Mouse (Mus musculus) 416B (cell line): ENCODE measurements around the gene Arhgap4.

Experiments used
- DNase-seq: peaks from one replicate; pipeline ENCODE4 v3.0.0; 2011; ENCODE audit warnings: low read depth

Gene Arhgap4

DNA sequence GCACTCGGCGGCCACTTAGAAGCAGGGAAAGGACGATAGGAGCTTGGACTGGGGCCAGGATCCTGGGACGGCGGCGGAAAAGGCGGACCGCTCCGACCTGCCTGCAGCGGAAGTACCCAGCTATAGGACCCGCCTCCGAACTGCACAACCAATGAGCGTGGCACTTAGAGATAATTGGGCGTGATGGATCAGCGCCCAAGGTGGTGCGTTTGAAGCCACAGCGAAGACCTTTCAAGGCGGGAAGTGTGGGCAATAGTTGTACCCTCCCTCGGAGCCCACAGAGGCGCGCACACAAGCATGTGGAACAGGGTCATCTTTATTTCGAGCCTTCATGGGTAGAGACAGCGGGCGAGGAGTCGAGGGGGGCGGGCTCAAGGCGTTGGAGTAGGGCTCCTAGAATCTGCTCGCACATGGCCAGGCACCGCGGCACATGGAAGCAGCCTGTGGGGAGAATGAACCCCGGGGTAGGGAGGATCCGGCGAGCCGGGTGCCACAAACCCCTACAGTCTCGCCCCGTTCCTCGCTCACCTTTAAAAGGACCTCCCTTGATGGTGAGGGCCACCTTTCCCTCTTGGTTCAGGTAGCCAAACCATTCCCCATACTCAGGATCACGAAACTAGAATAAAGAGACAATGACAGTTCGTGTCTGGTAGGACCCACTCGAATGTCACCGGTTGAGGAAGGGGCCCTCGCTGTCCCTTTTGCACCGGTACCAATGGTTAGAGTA is at the start of gene Arhgap4, which contains the start of gene Naa10:
Gene Arhgap4, minus strand, starts transcription at position 48 of the 727 bp plus-strand sequence.
Gene Naa10, minus strand, starts transcription at position 122 of the 727 bp plus-strand sequence.
- DNase-seq: peak; percentile 94

GRCm38 (mm10) chrX:73970781-73971180 is 49.1 kb upstream of the Arhgap4 start:
- no peak for DNase-seq

DNA sequence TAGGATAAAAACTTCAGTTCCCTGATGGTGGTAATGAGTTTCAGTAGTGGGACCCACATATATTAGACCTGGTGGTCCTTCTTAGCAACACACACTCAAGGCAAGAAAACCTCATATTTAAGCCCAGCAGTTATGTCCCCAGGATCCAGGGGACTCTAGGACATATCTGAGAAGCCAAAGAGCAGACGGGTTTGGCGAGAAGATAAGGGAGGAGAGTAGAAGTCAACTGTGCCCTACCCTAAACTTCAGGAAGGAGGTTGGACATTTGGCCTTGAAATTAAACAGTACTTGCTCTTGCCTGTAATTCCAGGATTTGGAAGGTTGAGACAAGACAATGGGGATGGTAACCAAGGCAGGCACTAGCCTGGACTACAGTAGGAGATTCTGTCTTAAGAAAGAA is 48.1 kb upstream of the Arhgap4 start:
- DNase-seq: no peak

DNA sequence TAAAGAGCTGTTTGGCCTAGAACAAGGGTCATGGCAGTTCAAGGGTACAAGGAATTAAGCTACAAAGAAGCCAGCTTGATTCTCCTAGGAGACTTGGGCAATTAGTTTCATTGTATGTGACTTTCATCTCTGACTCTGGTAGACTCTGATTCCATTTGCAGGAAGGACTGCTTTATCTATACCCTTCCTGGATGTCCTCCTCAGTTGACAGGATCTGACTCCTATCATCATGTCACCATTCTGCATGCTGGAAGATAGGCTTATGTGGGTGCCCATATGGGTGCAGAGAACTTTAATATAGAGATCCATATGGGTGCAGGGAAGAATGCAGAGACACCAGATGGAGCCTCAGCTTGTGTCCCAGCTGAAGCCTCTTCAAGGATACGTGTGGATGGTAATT is 47.5 kb upstream of the Arhgap4 start:
- no peak for DNase-seq

DNA sequence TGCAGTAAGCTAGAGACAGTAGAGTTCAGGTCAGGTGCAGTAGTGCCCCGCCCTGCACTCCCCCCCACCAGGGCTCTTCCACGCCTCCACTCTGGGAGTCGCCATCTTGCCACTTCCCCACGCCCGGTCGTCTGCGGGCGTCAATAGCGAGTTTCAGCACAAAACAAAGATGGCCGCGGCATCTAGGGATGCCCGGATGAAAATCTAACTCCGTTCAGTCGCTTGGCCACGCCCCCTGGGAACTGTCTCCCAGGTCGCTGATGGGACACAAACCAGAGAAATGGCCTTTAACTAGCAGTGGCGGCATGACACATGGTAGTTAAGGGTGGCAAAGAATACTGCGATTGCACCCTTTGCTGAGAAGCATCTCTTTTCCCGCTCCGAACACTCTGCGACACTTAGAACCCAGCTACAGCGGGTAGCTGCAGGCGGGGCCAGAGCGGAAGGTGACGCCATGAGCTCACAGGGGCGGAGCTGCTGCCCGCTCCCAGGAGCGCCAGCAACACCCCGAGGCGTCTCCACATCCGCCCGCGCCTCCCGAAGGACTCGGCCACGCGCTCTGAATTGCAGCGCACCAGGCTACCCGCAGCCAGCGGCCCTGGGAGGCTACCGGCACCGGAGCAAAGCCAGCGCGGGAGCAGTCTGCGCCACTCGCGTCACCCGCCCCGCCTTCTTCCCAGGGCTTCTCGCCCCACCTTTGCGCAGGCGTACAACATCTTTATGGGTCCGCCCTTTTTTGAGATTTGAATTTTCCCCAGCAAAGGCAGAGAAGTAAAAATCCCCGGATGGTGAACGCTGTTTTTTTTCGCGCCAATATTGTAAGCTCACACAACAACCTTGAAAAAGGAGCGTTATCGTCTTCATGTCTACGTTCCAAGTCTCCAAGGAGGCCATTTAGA is 45.8 kb upstream of the Arhgap4 start:
- DNase-seq: peak; percentile 96

- peak; percentile 94 for DNase-seq
Observed at GRCm38 (mm10) chrX:73966248-73967176, 44.8 kb upstream of the Arhgap4 start, which contains the start of gene Hcfc1. Gene Hcfc1, minus strand, starts transcription at chrX:73966357.

DNA sequence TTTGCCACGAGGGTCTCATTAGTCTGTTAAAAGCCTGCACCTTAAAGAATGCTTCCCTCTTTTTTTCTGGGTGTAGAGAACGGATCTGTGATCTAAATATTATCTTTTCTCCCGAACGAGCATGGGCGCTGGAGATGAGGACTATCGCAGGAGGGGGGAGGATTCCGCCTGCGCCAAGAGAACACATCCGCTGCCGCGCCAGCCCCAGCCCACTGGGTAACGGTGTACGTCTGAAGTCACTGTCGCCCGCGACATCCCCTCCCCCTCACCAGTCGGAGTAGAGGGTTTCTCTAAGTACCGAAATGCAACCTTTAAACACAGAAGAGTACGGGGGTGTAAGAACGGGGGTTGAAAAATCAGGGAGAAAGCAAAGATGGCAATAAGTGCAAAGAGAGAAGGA is 43.6 kb upstream of the Arhgap4 start:
- peak; percentile 67 for DNase-seq

DNA sequence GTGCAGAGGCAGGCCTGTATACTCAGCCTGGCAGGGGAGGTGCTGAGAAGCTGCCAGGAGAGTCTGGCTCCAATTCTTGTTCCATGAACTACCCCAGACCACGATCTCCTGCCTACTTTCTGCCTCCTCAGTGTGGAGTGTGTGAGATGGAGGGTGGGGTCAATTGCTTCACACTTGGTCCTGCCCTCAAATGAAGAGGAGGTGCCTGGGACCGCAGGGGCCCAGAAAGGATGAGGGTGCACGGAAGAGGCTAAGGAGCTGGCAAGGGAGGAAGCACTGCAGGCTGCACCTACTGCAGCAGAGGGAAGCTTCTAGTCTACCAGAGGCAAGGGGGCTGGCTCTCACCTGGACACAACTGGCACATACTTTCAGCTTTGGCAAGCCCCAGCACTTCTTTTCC is 42.7 kb upstream of the Arhgap4 start:
- peak; percentile 77 for DNase-seq

DNA sequence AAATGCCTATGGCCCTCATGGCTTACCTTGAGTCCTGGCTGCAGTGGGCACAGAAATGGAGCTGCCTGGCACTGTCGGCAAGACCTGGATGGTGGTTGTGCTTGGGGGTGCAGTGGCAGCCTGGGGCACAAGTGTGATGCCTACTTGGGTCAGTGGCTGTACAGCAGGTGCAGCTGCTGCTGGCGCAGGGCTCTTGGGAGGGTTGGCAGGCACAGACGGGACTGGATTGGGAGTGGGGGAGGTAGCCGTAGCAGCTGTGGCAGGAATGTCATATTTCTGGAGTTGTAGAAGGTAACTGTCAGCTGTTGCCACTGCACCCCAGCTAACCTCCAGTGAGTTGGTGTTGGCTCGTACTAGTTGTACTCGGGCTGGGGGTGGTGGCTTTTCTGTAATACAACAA is 33.3 kb upstream of the Arhgap4 start:
- no peak for DNase-seq

GRCm38 (mm10) chrX:73952603-73953002 is 30.9 kb upstream of the Arhgap4 start:
- no peak for DNase-seq

DNA sequence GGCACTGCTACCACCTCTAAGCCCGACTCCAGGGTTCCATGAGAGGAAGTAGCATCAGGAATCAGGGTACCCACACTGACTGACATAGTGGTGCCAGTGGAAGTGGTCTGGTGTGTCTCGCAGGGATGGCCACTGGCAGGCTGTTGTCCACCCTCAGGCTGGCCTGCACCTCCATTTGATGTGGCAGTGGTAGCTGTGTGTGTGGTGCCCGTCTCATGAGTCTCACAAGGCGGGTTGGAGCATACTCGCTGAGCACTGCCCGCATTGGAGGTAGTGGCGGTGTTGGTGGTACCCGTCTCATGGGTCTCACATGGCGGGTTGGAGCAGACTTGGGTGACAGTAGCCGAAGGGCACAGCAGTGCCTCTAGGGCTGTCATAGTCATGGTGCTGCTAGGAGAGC is 27.7 kb upstream of the Arhgap4 start:
- no peak for DNase-seq

DNA sequence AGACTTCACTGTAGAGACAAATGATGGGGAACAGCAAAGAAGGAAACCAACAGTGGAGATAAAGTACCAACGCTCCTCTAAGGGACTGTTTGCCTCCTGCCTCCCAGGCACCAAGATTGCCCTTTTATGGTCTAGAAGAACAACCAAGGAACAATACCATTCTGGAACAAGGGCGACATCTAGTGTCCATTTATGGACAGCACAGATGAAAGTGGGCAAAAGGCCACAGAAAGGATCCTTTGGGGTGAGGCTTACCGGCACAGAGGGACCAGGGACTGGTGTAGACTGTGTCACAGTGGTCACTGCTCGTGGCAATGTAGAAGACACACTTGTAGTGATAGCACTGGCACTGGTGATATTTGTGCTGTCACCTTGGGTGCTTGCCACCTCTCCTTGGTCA is 27.0 kb upstream of the Arhgap4 start:
- peak; percentile 78 for DNase-seq

GRCm38 (mm10) chrX:73946896-73947295 is 25.2 kb upstream of the Arhgap4 start:
- no peak for DNase-seq

DNA sequence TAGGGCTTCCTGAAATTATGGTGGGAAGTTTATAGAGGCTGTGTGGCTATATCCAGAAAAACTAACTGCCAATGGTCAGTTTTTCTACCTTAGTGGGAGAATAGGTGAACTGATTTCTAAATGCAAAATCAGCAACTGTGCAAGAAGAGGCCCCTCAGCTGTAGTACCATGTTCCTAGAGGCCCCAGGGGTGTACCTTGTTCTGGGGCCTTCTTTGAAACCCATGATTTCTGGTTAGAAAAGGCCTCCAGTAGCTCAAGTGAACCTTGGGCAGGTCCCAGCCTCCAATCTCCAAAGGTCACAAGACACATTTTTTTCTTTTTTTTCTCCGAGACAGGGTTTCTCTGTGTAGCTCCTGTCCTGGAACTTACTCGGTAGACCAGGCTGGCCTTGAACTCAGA is 20.6 kb upstream of the Arhgap4 start:
- no peak for DNase-seq

DNA sequence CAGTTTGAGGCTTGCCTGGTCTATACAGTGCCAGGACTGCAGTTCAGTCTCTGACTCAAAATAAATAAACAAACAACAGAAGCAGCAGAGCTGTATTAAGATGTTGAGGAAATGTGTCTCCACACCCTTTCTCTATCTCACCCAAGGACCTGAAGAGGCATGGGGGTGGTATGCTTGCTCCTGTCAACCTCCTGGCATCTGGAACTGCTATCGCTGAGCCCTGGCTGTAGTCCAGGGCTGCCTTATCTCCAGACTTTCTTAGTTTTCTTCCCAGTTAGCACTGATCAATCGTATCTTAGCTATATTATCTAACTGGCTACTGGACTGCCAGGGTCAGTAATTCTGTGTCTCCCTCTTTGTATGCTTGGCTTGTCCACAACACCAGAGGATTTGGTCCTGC is 20.2 kb upstream of the Arhgap4 start:
- DNase-seq: no peak

- DNase-seq: peak; percentile 33
Observed at GRCm38 (mm10) chrX:73931871-73932270, 10.2 kb upstream of the Arhgap4 start.

- DNase-seq: peak; percentile 92
Observed at GRCm38 (mm10) chrX:73930402-73931062, 8.9 kb upstream of the Arhgap4 start, which contains the start of gene Renbp. Gene Renbp, minus strand, starts transcription at chrX:73930850.

- DNase-seq: no peak
Observed at GRCm38 (mm10) chrX:73922550-73922882, 846 bp upstream of the Arhgap4 start.

GRCm38 (mm10) chrX:73921285-73921822 is 316 bp downstream of the Arhgap4 start:
- no peak for DNase-seq

DNA sequence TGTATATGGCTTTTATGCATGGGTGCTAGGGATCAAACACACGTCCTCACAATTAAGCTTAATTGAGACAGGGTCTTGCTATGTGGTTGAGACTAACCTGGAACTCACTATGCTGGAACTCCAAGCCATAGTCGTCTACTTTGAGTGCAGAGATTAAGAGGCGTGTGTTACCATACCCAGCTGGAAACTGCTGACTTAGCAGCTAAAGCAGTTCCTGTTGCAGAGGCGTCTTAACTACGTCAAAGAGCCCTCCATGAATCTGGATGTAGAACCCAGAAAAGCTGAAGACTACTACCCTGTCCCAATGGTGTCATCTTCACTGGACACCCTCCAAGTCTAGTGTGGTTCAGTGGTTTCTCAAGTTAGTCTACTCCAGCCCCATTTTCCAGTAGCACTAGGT is 3.0 kb downstream of the Arhgap4 start:
- DNase-seq: no peak

DNA sequence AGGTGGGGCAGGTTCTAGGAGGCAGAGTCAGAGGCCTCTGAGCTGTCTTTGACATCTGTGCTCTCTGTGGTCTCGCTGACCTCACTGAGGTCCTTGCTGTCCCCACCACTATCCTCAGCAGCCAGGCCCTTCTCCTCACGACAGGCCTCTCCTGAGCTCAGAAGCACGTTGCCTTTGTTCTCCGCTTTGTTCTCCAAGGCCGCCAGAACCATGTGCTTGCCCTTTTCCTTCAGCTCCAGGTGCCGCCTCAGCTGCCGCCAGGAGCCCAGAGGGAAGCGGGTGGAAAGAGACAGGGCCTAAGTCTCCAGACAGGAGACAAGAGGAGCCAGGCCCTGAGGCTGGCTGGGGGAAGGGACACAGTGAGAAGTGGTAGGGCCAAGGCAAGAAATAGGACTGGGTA is 4.7 kb downstream of the Arhgap4 start:
- DNase-seq: no peak
